Mouse (Mus musculus): ENCODE data around the gene Matn4.
"Not testable (repeated sequence)": the region's sequence is repeated elsewhere in the genome, so short reads cannot be mapped to it uniquely, and the experiment has no call there.

Gene Matn4

DNA sequence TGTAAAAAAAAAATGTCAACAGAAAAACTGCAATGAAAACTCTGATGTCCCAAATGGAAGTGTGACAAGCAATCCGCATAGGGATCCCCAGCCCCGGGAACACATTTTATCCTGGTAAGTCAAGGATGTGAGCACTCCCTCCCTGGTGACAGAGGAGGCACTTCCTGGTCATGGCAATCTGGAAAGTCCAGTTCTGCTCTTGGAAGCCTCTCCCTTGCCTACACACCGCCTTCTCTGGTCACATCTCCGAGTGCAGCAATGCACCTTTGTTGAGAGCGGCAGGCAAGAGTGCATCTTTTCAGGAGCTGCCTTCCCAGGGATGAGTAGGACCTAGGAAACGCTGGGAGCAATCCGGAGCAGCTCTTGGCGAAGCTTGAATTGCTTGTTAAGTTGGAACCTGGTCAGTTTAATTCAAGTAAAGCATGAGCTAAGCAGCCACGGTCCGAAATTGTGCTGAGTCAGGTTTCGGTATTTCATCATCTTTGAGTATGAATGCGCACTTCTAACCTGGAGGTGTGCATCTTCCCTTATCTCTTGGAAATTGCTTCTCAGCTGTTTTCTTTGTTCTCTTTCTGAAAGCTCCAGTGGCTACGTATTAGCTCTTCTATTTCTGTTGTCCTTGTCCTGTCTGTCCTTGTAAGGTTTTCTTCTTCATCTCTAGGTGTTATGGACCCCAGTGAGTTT is 43.8 kb downstream of the Matn4 start:
- no peak for DNase-seq

DNA sequence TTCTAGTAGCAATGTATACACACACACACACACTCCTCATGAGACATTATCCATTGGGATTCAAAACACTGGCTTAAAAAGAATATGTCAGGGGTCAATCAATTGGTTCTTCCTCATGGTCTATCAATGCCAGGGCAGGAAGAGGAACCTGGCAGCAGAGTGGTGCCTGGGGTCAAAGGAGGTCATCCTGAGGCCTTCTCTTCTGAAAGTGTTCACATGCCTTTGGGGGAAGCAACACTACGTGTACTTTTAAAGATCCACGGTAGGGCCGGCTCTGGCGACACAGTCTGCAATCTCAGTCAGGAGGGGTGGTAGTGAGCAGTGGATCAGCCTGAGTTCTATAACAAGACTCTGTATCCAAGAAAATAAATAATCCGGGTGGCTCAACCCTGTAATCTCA is 45.3 kb downstream of the Matn4 start:
- no peak for DNase-seq

DNA sequence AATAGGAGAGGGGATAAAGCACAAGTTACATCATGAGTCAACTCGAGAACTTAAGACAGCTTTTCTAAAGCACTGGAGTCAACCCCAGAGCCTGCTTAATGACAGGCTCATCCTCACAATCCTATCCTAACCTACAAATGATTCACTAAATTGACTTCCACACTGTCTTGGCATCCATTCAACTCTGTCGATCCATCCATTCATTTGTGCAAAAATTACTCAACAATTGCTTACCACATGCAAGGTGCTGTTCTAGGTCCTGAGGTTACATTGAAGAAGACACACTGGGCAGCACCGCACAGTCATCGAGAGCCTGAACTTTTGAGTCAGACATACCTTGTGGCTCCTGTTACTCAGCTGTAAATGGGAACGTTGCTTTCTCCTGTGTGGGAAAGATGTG is 45.9 kb downstream of the Matn4 start:
- DNase-seq = no peak

DNA sequence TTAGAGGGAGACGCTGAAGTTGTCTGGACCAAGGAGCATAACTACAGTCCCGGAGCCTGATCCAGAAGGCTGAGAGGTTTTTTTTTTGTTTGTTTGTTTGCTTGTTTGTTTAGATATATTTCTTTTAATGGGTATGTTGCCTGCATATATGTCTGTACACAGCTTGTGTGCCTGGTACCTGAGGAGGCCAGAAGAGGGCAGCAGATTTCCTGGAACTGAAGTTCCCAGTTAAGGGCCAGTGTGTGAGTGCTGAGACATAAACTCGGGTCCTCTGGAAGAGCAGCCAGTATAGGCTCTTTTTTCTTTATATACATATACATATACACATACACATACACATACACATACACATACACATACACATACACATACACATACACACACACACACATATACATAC is 46.6 kb downstream of the Matn4 start:
- no peak for DNase-seq

DNA sequence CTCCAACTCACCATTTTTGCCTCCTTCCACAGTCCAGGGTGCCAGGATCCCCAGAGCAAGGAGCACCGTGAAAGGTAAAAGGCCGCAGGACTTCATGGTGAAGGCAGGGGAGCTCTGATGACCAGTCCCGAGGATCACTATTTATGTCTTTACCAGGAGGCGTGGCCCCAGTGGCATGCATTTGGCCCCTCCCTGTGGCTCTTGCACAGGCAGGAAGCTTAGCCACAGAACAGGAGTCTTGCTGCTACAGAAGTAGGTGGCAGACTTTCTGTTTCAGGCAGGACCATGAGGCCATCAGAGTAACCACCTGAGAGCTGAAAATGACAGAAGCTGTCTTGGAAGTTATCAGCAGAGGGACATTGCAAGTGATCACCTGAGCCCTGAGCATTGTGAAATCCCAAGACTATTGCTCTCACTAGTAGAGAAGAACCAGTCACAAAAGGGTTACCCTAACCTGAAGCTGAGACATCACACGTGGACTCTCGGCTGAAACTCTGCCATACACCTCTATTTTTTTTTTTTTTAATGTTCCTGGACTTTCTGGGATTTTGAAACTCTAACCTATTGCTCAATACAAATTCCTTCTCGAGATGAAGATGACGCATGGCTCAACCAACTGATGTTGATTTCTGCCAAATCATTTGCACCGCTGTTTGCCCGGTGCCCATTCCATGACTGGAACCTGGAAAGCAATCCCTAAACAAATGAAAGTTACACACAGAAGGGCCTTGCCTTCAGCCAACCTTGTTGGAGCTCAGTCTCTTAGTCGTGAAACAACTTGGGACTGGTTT is 48.6 kb downstream of the Matn4 start:
- no peak for DNase-seq

DNA sequence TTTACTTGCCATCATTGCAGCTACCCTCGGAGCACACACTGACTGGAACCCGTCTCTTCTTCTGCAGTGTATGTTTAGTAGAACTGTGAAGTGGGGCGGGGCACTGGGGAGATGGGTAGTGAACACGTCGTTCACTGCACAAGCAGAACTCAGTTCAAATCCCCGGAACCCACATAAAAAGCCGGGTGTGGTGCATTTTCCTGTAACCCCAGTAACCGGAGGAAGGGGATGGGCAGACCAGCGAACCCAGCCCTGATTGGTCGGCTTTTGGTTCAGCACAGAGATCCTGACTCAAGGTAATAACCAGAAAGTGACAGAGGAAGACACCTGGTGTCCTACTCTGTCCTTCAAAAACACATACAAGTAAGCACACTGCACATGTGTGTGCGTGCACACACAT is 51.6 kb downstream of the Matn4 start:
- no peak for DNase-seq

DNA sequence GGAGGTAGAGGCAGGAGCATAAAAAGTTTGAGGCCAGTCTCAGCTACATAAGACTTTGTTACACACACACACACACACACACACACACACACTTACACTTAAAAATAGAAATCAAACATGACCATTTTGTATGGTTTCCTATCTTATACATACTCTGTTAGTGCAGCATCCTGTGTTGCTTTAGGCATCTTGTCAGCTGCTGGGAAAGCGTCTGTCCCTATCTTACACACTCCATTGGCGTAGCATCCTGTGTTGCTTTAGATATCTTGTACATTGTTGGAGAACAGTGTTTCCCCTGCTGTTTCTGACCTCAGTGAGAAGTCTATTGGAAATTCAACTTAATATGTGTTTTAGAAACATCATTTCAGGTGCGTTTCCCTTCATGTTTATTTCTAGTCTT is 52.3 kb downstream of the Matn4 start:
- no peak for DNase-seq

DNA sequence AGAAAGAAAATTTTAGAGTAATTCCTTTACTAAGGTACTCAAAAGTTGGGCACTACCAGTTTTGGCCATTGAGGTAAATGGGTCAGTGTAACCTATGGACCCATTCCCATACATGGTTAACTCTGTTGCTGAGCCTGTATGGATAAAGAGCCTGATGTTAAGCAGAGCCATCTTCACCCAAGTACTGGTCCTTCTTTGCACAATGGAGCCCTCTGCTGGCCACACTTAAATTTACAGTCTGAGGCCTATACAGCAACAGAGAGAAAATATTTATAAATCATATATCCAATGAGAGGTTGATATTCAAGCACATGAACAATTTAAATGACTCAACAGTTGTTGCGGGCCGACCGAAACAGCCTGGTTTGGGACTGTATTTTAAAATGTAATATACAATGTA is 56.0 kb downstream of the Matn4 start:
- peak; percentile 33 for DNase-seq

DNA sequence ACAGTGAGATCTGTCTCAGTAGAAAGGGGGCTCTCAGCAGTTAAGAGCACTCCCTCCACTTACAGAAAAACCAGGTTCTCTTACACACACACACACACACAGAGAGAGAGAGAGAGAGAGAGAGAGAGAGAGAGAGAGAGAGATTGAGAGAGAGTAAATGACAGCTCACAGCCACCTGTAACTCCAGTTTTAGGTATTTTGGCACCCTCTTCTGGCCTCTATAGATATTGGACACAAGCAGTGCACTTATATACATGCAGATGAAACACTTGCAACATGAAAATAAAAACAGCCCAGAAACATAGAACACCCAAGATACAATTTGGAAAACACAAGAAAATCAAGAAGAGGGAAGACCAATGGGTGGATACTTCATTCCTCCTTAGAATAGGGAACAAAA is 57.3 kb downstream of the Matn4 start:
- not testable (repeated sequence) for DNase-seq

DNA sequence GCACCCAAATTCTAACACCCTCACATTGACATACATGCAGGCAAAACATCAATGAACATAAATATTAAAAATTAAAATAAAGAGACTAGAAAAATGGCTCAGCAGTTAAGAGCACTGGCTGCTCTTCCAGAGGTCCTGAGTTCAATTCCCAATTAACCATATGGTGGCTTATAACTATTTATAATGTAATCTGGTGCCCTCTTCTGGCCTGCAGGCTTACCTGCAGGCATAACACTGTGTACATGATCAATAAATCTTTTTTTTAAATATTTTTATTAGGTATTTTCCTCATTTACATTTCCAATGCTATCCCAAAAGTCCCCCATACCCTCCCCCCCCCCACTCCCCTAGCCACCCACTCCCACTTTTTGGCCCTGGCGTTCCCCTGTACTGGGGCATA is 61.2 kb downstream of the Matn4 start:
- DNase-seq = not testable (repeated sequence)
